Mouse (Mus musculus) midbrain, embryonic 15.5 days (tissue): ENCODE data around the gene Sik1. TPM values are rescaled to one million over a fixed set of nuclear protein-coding genes. Genes with fewer than 3 reads are reported as not detected.

Source experiments
- ATAC-seq: fragments of 200-750 bp; cut with Nextera tagmentation; replicated peaks from 2 replicates; pipeline ENCODE4 v1.8.0; 2017; ENCODE audit warnings: moderate TSS enrichment
- H3K27ac ChIP-seq: fragments of 300-500 bp; sonication (generic); 2 replicates; pipeline ENCODE4 v1.5.1; 2015; ENCODE audit warnings: mild to moderate bottlenecking, inconsistent platforms
- H3K27me3 ChIP-seq: fragments of 300-500 bp; sonication (generic); replicated peaks from 2 replicates; pipeline ENCODE4 v1.6.1; 2015; ENCODE audit warnings: inconsistent platforms
- H3K36me3 ChIP-seq: fragments of 300-500 bp; sonication (generic); replicated peaks from 2 replicates; pipeline ENCODE4 v1.6.1; 2015; ENCODE audit warnings: inconsistent platforms
- H3K4me1 ChIP-seq: fragments of 300-500 bp; sonication (generic); 2 replicates; pipeline ENCODE4 v1.6.1; 2015; ENCODE audit warnings: inconsistent platforms
- H3K4me2 ChIP-seq: fragments of 300-500 bp; sonication (generic); 2 replicates; pipeline ENCODE4 v1.6.1; 2015; ENCODE audit warnings: inconsistent platforms, mild to moderate bottlenecking, moderate library complexity
- H3K4me3 ChIP-seq: fragments of 300-500 bp; sonication (generic); 2 replicates; pipeline ENCODE4 v1.5.1; 2015; ENCODE audit warnings: mild to moderate bottlenecking, inconsistent platforms
- H3K9ac ChIP-seq: fragments of 300-500 bp; sonication (generic); 2 replicates; pipeline ENCODE4 v1.6.1; 2015; ENCODE audit warnings: mild to moderate bottlenecking, inconsistent platforms
- H3K9me3 ChIP-seq: fragments of 300-500 bp; sonication (generic); 2 replicates; pipeline ENCODE4 v1.6.1; 2016; ENCODE audit warnings: inconsistent platforms
- WGBS: fragments of 180-500 bp; shearing (Covaris S2); methylation state at CpG from one replicate; pipeline ENCODE4 v1.1.7; 2015; ENCODE audit warnings: mixed read lengths; 5-methylcytosine and 5-hydroxymethylcytosine counted together
- polyA plus RNA-seq: library from polyadenylated mRNA; unstranded; fragments of >200 nt; fragmentation: Nextera tagmentation; extraction: Ambion mirVana; gene quantifications from 2 replicates; pipeline ENCODE4 v1.2.1, GENCODE M21; 2015

Sik1 gene
- polyA plus RNA-seq, 1 experiment from 2014 or later = 22.9 TPM

- Histone ChIP-seq H3K27me3 (no peaks in the 10 kb centered on the region), H3K4me1 (peaks cover 6% of the 10 kb centered on the region), H3K36me3 (no peaks in the 10 kb centered on the region), H3K9ac (no peak overlapping the region), H3K9me3 (no peaks in the 10 kb centered on the region), H3K4me2 (no peak overlapping the region), H3K4me3 (no peak overlapping the region), H3K27ac (no peak overlapping the region)
- ATAC-seq = no peak
- whole genome bisulfite sequencing = 92% methylated on average over 8 of the region's 8 CpGs
Observed at GRCm38 (mm10) chr17:31873185-31873870, 17.7 kb upstream of the Sik1 start.

- peaks cover 6% of the 10 kb centered on the region for H3K4me1 ChIP-seq
- no peak overlapping the region for H3K27ac ChIP-seq
- WGBS = 74% methylated on average over 7 of the region's 7 CpGs
- H3K9me3 ChIP-seq = no peaks in the 10 kb centered on the region
- no peak overlapping the region for H3K4me3 ChIP-seq
- H3K27me3 ChIP-seq = no peaks in the 10 kb centered on the region
- no peaks in the 10 kb centered on the region for H3K36me3 ChIP-seq
- no peak overlapping the region for H3K4me2 ChIP-seq
- no peak for ATAC-seq
- H3K9ac ChIP-seq = no peak overlapping the region
Observed at GRCm38 (mm10) chr17:31872826-31873165, 17.2 kb upstream of the Sik1 start.

DNA sequence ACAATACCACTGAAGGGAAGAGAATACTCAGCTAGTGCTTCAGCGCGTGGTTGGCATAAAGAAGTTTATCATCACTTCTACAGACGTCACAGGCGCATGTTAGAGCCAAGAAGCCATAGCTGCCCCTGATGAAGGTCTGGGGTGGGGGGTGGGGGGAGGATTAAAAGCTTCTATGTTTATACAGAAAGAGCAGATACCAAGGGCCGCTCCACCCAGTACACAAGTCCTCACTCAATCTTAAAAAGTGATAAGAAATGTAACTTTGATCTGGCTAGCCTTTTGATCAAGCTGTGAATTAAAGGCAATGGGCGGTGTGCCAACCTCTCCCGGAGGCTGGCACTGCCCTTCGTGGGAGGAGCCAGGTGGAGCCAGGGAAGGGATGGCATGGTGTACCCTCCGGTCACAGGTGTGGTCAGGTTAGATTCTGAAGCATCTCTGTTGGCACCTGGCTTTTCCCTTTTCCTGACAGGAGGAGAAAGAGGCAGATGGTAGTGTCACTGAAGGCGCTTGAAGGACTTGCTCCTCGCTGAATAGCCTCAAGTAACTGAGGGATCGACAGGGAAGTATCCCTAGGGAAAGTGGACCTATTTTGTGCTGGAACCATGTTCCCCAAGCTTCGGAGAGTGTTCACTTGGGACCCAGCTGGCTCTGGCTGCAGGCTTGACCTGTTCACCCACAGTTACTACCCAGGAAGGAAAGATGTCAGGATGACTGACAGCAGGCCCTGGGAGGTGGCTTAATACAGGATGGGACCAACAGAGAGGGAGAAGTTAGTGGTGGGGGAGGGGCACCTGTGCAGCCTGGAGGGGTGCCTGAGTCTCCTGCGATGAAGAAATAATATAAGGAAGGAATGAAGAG is 16.6 kb upstream of the Sik1 start:
- no peak for ATAC-seq
- 83% methylated on average over 14 of the region's 14 CpGs for WGBS
- Histone ChIP-seq H3K4me3 (no peak overlapping the region), H3K9ac (no peak overlapping the region), H3K9me3 (no peaks in the 10 kb centered on the region), H3K27me3 (no peaks in the 10 kb centered on the region), H3K4me2 (no peak overlapping the region), H3K4me1 (peaks cover 1% of the 10 kb centered on the region), H3K27ac (no peak overlapping the region), H3K36me3 (no peaks in the 10 kb centered on the region)

- Histone ChIP-seq H3K4me1 (no peaks in the 10 kb centered on the region), H3K27me3 (no peaks in the 10 kb centered on the region), H3K27ac (no peak overlapping the region), H3K9ac (no peak overlapping the region), H3K9me3 (no peaks in the 10 kb centered on the region), H3K4me2 (no peak overlapping the region), H3K36me3 (no peaks in the 10 kb centered on the region), H3K4me3 (no peak overlapping the region)
- no peak for ATAC-seq
- WGBS = 19% methylated on average over 13 of the region's 13 CpGs
Observed at GRCm38 (mm10) chr17:31870931-31871421, 15.4 kb upstream of the Sik1 start.

DNA sequence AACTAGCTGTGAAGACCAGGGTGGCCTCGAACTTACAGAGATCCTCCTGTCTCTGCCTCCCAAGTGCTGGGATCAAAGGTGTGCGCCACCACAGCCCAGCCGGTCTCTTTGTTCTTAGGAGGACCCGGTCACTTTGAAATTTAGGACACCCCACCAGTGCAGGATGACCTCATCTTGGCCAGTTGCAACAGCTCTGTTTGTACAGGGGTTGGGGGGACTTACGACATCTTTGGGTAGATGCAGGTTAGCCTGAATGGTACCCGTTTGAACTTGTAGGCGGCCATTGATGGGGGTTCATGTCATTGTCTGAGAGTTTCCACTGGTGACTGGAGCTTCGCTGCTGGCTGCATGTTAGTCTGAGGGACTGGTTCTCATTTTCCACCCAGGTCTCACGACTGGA is 14.8 kb upstream of the Sik1 start:
- H3K9me3 ChIP-seq = no peaks in the 10 kb centered on the region
- no peaks in the 10 kb centered on the region for H3K36me3 ChIP-seq
- H3K27me3 ChIP-seq = no peaks in the 10 kb centered on the region
- H3K4me2 ChIP-seq = no peak overlapping the region
- WGBS = 81% methylated on average over 9 of the region's 9 CpGs
- no peak overlapping the region for H3K9ac ChIP-seq
- H3K4me3 ChIP-seq = no peak overlapping the region
- H3K4me1 ChIP-seq = no peaks in the 10 kb centered on the region
- no peak for ATAC-seq
- no peak overlapping the region for H3K27ac ChIP-seq

GRCm38 (mm10) chr17:31868076-31868475 is 12.5 kb upstream of the Sik1 start:
- WGBS = 87% methylated on average over 4 of the region's 4 CpGs
- Histone ChIP-seq H3K27ac (no peak overlapping the region), H3K4me2 (no peak overlapping the region), H3K9ac (no peak overlapping the region), H3K4me3 (no peak overlapping the region), H3K4me1 (no peaks in the 10 kb centered on the region), H3K36me3 (no peaks in the 10 kb centered on the region), H3K27me3 (no peaks in the 10 kb centered on the region), H3K9me3 (no peaks in the 10 kb centered on the region)
- ATAC-seq = no peak

DNA sequence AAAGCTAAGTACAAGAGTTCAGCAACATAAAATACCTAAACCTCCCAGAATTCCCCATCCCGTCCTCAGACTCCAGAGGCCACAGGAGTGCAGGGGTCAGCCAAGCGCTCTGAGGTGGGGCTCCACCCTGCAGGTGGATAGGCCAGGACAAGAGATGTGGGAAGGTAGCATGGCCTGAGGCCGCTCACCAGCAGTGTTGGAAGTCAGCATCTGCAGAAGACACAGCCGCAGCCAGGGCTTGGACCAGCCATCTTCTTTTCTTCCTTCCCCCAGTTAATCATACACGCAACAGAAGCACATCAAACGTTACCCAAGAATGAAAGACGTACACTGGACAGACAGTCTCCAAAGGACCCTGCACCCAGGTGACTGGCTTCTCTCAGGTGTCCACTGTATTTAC is 11.5 kb upstream of the Sik1 start:
- 93% methylated on average over 7 of the region's 7 CpGs for WGBS
- ATAC-seq = no peak
- no peak overlapping the region for H3K4me3 ChIP-seq

DNA sequence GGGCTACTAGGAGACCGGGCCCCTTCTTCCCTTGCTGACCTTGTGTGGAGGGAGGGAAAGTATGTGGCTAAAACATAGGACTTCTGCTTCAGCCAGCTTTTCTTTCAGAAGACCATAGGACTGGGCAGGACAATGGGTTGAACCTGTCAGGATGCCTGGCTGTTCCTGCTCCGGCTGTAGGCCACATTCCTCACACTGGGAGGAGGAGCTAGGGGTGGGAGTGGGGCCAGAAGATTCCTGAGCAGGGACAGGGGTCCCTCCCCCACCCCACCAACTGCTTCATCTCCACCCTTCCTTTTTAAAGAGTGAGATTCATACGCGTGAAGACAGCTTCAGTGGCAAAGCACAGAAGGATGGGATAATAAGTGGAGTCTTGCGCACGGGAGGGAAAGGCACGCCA is 10.0 kb upstream of the Sik1 start:
- H3K4me3 ChIP-seq = no peak overlapping the region
- no peaks in the 10 kb centered on the region for H3K36me3 ChIP-seq
- no peak overlapping the region for H3K9ac ChIP-seq
- WGBS = 80% methylated on average over 7 of the region's 7 CpGs
- no peaks in the 10 kb centered on the region for H3K9me3 ChIP-seq
- no peaks in the 10 kb centered on the region for H3K27me3 ChIP-seq
- H3K4me2 ChIP-seq = no peak overlapping the region
- no peak for ATAC-seq
- no peak overlapping the region for H3K27ac ChIP-seq
- H3K4me1 ChIP-seq = no peaks in the 10 kb centered on the region

More for the DNA sequence above, 11.5 kb upstream of the Sik1 start:
- Histone ChIP-seq H3K36me3 (no peaks in the 10 kb centered on the region), H3K9ac (no peak overlapping the region), H3K4me2 (no peak overlapping the region), H3K9me3 (no peaks in the 10 kb centered on the region), H3K27me3 (no peaks in the 10 kb centered on the region), H3K4me1 (no peaks in the 10 kb centered on the region), H3K27ac (no peak overlapping the region)

DNA sequence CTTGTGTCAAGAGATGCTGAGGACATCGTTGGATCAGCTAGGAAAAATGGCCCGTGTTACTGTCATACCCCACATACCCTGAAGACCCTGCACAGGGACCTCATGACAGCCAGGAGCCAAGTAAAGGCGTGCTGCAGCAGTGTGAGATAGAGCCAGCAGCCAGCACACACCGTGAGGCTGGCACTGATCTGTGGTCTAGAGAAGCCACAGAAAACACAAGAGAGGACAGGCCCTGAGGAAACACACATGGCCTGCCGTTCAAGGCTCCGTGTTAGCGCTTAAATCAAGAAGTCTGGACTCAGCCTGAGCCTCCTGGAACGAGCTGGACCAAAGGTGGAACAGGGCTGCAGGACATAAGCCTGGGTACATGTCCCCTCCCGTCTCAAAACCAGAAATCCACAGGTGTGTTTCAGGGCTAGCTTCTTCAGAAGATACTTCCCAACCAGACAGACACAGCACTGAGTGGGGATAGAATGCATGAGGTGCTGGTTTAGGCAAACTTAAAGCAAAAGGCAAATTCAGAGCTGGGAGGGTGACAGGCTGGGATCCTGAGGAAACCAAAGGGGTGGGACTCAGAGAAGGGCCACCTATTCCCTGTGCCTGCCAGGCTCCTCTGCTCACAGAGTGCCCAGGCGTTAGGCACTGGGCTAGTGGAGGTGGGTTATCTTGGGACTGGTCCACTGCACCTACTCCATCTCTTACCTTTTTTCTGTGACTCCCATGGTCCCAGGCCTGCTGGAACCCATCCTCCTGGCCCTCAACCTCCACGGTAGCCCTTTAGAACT is 9.3 kb upstream of the Sik1 start:
- Histone ChIP-seq H3K4me3 (no peak overlapping the region), H3K9ac (no peak overlapping the region), H3K27me3 (no peaks in the 10 kb centered on the region), H3K9me3 (no peaks in the 10 kb centered on the region), H3K27ac (no peak overlapping the region), H3K4me2 (no peak overlapping the region), H3K4me1 (no peaks in the 10 kb centered on the region), H3K36me3 (no peaks in the 10 kb centered on the region)
- 74% methylated on average over 11 of the region's 11 CpGs for WGBS
- ATAC-seq = no peak

DNA sequence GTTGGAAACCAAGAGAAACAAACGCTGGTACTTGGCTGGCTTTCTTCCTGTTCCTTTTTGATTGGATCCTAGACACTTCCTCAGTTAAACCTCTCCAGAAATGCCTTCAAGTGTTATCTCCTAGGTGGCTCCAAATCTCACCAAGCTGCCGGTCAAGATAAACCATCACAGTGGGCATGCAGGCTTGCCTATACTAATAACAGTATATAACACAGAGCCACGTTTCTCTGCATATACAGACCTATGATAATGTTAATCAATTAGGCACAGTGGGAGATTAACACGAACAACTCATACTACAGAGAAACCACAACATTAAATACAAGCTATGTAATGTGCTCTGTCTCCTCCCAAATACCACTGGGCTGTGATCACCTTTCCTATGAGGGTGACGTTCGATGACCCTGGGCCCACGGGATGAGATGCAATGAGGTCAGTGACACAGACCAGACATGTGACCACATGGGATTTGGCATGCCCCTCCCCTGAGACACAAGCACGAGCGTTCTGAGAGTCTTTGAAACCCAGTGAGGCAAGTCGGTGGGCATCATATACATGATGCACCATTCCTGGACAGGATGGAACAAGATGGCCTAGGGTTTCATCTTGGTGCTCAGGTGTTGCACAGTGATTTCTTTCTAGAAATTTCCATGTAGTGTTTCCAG is 7.7 kb upstream of the Sik1 start:
- WGBS = 78% methylated on average over 10 of the region's 10 CpGs
- H3K36me3 ChIP-seq = no peaks in the 10 kb centered on the region

DNA sequence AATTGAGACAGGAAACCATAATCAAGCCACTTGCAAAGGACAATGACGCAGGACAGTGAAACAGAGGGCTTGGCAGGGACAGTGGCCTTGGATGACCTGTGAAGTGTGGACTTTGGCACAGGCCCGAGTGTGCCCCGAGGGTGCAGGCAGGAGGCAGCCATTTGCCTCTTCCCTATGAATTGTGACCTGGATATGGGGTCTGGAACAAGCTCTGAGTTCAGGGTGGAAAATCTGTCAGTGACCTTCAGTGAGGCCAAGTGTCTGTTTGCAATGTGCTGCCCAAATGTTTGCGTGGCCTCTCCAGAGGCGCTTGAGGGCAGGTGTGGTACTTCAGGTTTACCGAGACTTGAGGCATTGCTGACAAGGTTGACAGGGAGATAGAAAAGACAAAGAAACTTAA is 6.5 kb upstream of the Sik1 start:
- no peak overlapping the region for H3K4me3 ChIP-seq
- no peaks in the 10 kb centered on the region for H3K4me1 ChIP-seq
- ATAC-seq = no peak
- no peaks in the 10 kb centered on the region for H3K36me3 ChIP-seq
- H3K27ac ChIP-seq = no peak overlapping the region
- 90% methylated on average over 6 of the region's 6 CpGs for WGBS
- H3K4me2 ChIP-seq = no peak overlapping the region
- H3K9me3 ChIP-seq = no peaks in the 10 kb centered on the region
- H3K9ac ChIP-seq = no peak overlapping the region
- no peaks in the 10 kb centered on the region for H3K27me3 ChIP-seq

More for the DNA sequence above, 7.7 kb upstream of the Sik1 start:
- no peaks in the 10 kb centered on the region for H3K4me1 ChIP-seq
- ATAC-seq = no peak
- H3K9me3 ChIP-seq = no peaks in the 10 kb centered on the region
- H3K9ac ChIP-seq = no peak overlapping the region
- no peak overlapping the region for H3K4me3 ChIP-seq
- H3K27ac ChIP-seq = no peak overlapping the region
- no peaks in the 10 kb centered on the region for H3K27me3 ChIP-seq
- no peak overlapping the region for H3K4me2 ChIP-seq

- H3K9me3 ChIP-seq = no peaks in the 10 kb centered on the region
- 93% methylated on average over 5 of the region's 5 CpGs for WGBS
- no peaks in the 10 kb centered on the region for H3K27me3 ChIP-seq
- H3K4me2 ChIP-seq = no peak overlapping the region
- peaks cover 2% of the 10 kb centered on the region for H3K4me1 ChIP-seq
- no peak overlapping the region for H3K4me3 ChIP-seq
- H3K9ac ChIP-seq = no peak overlapping the region
- no peak overlapping the region for H3K27ac ChIP-seq
- ATAC-seq = no peak
- no peaks in the 10 kb centered on the region for H3K36me3 ChIP-seq
Observed at GRCm38 (mm10) chr17:31861661-31862060, 6.1 kb upstream of the Sik1 start.
